In the genomic region with DNA sequence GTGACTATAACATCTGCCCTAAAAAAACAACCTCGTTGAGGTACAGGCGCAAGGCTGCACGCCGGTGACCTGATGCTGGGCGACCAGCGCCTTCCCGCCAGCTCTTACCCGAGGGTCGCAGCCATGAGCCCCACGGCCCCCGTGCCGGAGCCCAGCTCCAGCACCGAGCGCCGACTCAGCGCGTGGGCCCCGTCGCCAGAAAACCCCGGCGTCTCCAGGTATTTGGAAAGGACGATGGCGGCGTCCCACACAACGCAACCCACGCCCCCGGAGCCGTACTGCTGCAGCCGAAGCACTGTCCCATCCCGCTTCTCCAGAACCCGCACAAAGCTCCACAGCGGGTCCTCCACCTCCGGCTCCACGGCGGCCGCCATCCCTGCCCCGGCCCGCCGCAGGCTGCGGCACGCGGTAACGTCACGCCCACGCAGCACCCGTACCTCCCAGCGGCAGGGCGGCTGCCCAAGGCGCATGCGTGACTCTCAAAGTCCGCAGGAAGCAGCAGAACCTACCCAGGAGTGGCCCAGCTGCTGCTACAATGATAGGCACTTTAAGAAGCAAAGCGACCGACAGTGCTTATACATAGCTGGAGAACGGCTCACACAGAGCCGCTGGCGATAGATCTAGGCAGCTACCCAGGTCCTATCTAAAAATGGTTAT, we compare ENCODE assay signal across 7 mouse cellular contexts. TPM values are rescaled to one million over a fixed set of nuclear protein-coding genes. Genes with fewer than 3 reads are reported as not detected.
A peak's percentile ranks its signal among the peaks of the same experiment; 100 is the strongest.
DNase-seq lines count a peak whose midpoint lies in the region; ATAC-seq lines count a peak whose summit lies in the region.

Vcpkmt (minus strand) TSS at position 416 of the 657 bp plus-strand sequence.

- under 1% methylated on average over 56 of the region's 56 CpGs for WGBS in embryonic facial prominence, embryonic 10.5 days
- under 1% methylated on average over 56 of the region's 56 CpGs for WGBS in limb, embryonic 10.5 days
- WGBS in midbrain, embryonic 13.5 days, result under 1% methylated on average over 56 of the region's 56 CpGs

- H3K4me2 ChIP-seq in midbrain, embryonic 13.5 days (replicated peaks), result peak within 1 kb of the TSS; percentile 65

- peak within 1 kb of the TSS; percentile 89 for H3K9ac ChIP-seq in midbrain, embryonic 13.5 days (replicated peaks)

- H3K27me3 ChIP-seq in embryonic facial prominence, embryonic 10.5 days (replicated peaks; ENCODE audit: low read depth, poor library complexity, severe bottlenecking), result no peaks in the 10 kb centered on the region
- no peaks in the 10 kb centered on the region for H3K27me3 ChIP-seq in limb, embryonic 10.5 days (ENCODE audit: low read depth, poor library complexity, severe bottlenecking)
- H3K27me3 ChIP-seq in midbrain, embryonic 13.5 days, result no peaks in the 10 kb centered on the region

- H3K4me1 ChIP-seq in embryonic facial prominence, embryonic 10.5 days, result peaks cover 21% of the 10 kb centered on the region
- H3K4me1 ChIP-seq in limb, embryonic 10.5 days, result peaks cover 16% of the 10 kb centered on the region
- H3K4me1 ChIP-seq in midbrain, embryonic 13.5 days (replicated peaks), result peaks cover 24% of the 10 kb centered on the region

- peak within 1 kb of the TSS; percentile 95 for H3K27ac ChIP-seq in embryonic facial prominence, embryonic 10.5 days (replicated peaks)
- H3K27ac ChIP-seq in limb, embryonic 10.5 days, result peak within 1 kb of the TSS; percentile 89
- H3K27ac ChIP-seq in midbrain, embryonic 13.5 days, result peak within 1 kb of the TSS; percentile 79

- H3K36me3 ChIP-seq in embryonic facial prominence, embryonic 10.5 days (replicated peaks), result peaks cover 59% of the 10 kb centered on the region
- H3K36me3 ChIP-seq in limb, embryonic 10.5 days, result peaks cover 63% of the 10 kb centered on the region
- H3K36me3 ChIP-seq in midbrain, embryonic 13.5 days, result peaks cover 41% of the 10 kb centered on the region

- H3K9me3 ChIP-seq in embryonic facial prominence, embryonic 10.5 days, result no peaks in the 10 kb centered on the region
- no peaks in the 10 kb centered on the region for H3K9me3 ChIP-seq in limb, embryonic 10.5 days (replicated peaks)
- H3K9me3 ChIP-seq in midbrain, embryonic 13.5 days, result no peaks in the 10 kb centered on the region

- peak; percentile 99 for ATAC-seq in granulocyte monocyte progenitor cell, adult 5-6 weeks (replicated peaks; ENCODE audit: poor library complexity, severe bottlenecking)
- peak; percentile 99 for ATAC-seq in midbrain, embryonic 13.5 days

- H3K4me3 ChIP-seq in embryonic facial prominence, embryonic 10.5 days, result peak within 1 kb of the TSS; percentile 93
- H3K4me3 ChIP-seq in limb, embryonic 10.5 days, result peak within 1 kb of the TSS; percentile 69
- peak within 1 kb of the TSS; percentile 69 for H3K4me3 ChIP-seq in midbrain, embryonic 13.5 days (replicated peaks)

- peak; percentile 91 for DNase-seq in adrenal gland, postnatal 10 days
- DNase-seq in embryonic facial prominence, embryonic 10.5 days (ENCODE audit: low spot score), result peak; percentile 93
- DNase-seq in kidney, adult 11 months, result peak; percentile 82
- DNase-seq in limb, embryonic 10.5 days (ENCODE audit: low spot score), result peak; percentile 91
- peak; percentile 83 for DNase-seq in spleen, adult 12 weeks (ENCODE audit: low spot score)

RNA-seq across cellular contexts. Expression of gene Vcpkmt, which starts in this region (rescaled TPM):
- total RNA-seq in adrenal gland, postnatal 10 days (2021), result 10 to 100 TPM; 10.7 to 10.8 TPM
- 36.6 and 37.5 TPM in 2 replicates for polyA plus RNA-seq in embryonic facial prominence, embryonic 10.5 days (2016; fragmentation: Nextera tagmentation; extraction: Ambion mirVana)
- total RNA-seq in granulocyte monocyte progenitor cell, adult 5-6 weeks (2014; fragmentation: Nextera tagmentation), result 7.0 and 12.9 TPM in 2 replicates
- total RNA-seq in granulocyte monocyte progenitor cell, adult 5-6 weeks (2017), result 17.3 and 17.4 TPM in 2 replicates
- 37.0 and 40.3 TPM in 2 replicates for polyA plus RNA-seq in limb, embryonic 10.5 days (2016; fragmentation: Nextera tagmentation; extraction: Ambion mirVana)
- polyA plus RNA-seq in midbrain, embryonic 13.5 days (2015; fragmentation: Nextera tagmentation; extraction: Ambion mirVana), result 20.2 and 25.8 TPM in 2 replicates

Comparison
In these comparisons a context has a peak if more than half of its experiments do, and no peak if none do; other contexts are left out.
1. Peak in every context shown above with its lines: DNase-seq, ATAC-seq, H3K4me3 ChIP-seq and H3K27ac ChIP-seq.